Mouse (Mus musculus) stomach, embryonic 15.5 days (tissue): ENCODE data around the gene Als2. TPM values are rescaled to one million over a fixed set of nuclear protein-coding genes. Genes with fewer than 3 reads are reported as not detected.

Source experiments
- ATAC-seq: fragments of 200-750 bp; cut with Nextera tagmentation; 2 replicates; pipeline ENCODE4 v1.8.0; 2017; ENCODE audit warnings: low read depth, moderate number of reproducible peaks, moderate TSS enrichment; ENCODE audit not compliant: insufficient read depth, low FRiP score
- H3K27ac ChIP-seq: fragments of 300-500 bp; sonication (generic); 2 replicates; pipeline ENCODE4 v1.5.1; 2015; ENCODE audit warnings: mild to moderate bottlenecking, inconsistent platforms
- H3K27me3 ChIP-seq: fragments of 300-500 bp; sonication (generic); replicated peaks from 2 replicates; pipeline ENCODE4 v1.6.1; 2015; ENCODE audit warnings: inconsistent platforms
- H3K36me3 ChIP-seq: fragments of 300-500 bp; sonication (generic); 2 replicates; pipeline ENCODE4 v1.6.1; 2015; ENCODE audit warnings: inconsistent platforms
- H3K4me1 ChIP-seq: fragments of 300-500 bp; sonication (generic); 2 replicates; pipeline ENCODE4 v1.6.1; 2015; ENCODE audit warnings: inconsistent platforms
- H3K4me2 ChIP-seq: fragments of 300-500 bp; sonication (generic); 2 replicates; pipeline ENCODE4 v1.6.1; 2015; ENCODE audit warnings: mild to moderate bottlenecking, inconsistent platforms
- H3K4me3 ChIP-seq: fragments of 300-500 bp; sonication (generic); replicated peaks from 2 replicates; pipeline ENCODE4 v1.5.1; 2015; ENCODE audit warnings: inconsistent platforms
- H3K9ac ChIP-seq: fragments of 300-500 bp; sonication (generic); 2 replicates; pipeline ENCODE4 v1.6.1; 2015; ENCODE audit warnings: inconsistent platforms
- H3K9me3 ChIP-seq: fragments of 300-500 bp; sonication (generic); 2 replicates; pipeline ENCODE4 v1.6.1; 2016; ENCODE audit warnings: inconsistent platforms
- WGBS: fragments of 180-500 bp; shearing (Covaris S2); methylation state at CpG from one replicate; pipeline ENCODE4 v1.1.7; 2015; 5-methylcytosine and 5-hydroxymethylcytosine counted together
- polyA plus RNA-seq: library from polyadenylated mRNA; unstranded; fragments of >200 nt; fragmentation: Nextera tagmentation; extraction: Ambion mirVana; gene quantifications from 2 replicates; pipeline ENCODE4 v1.2.1, GENCODE M21; 2015

Als2 gene
- polyA plus RNA-seq, 1 experiment from 2014 or later = 7.2 TPM

GRCm38 (mm10) chr1:59174514-59175373 is 62.3 kb downstream of the Als2 start:
- Histone ChIP-seq H3K36me3 (peaks cover 13% of the 10 kb centered on the region), H3K9me3 (no peaks in the 10 kb centered on the region), H3K4me1 (no peaks in the 10 kb centered on the region), H3K27ac (no peak overlapping the region), H3K4me2 (no peak overlapping the region), H3K9ac (no peak overlapping the region), H3K27me3 (no peaks in the 10 kb centered on the region), H3K4me3 (no peak overlapping the region)
- ATAC-seq = no peak
- WGBS = 54% methylated on average over 10 of the region's 10 CpGs

- WGBS = 73% methylated on average over 5 of the region's 5 CpGs
- no peaks in the 10 kb centered on the region for H3K9me3 ChIP-seq
Measured at GRCm38 (mm10) chr1:59173023-59173422, 64.0 kb downstream of the Als2 start.

GRCm38 (mm10) chr1:59171875-59172274 is 65.2 kb downstream of the Als2 start:
- Histone ChIP-seq H3K36me3 (peaks cover 13% of the 10 kb centered on the region), H3K4me3 (no peak overlapping the region), H3K27me3 (no peaks in the 10 kb centered on the region), H3K4me2 (no peak overlapping the region), H3K9ac (no peak overlapping the region), H3K9me3 (no peaks in the 10 kb centered on the region), H3K4me1 (no peaks in the 10 kb centered on the region), H3K27ac (no peak overlapping the region)
- no peak for ATAC-seq
- WGBS = 52% methylated on average over 5 of the region's 5 CpGs

More at GRCm38 (mm10) chr1:59173023-59173422, 64.0 kb downstream of the Als2 start:
- Histone ChIP-seq H3K36me3 (peaks cover 13% of the 10 kb centered on the region), H3K9ac (no peak overlapping the region), H3K4me2 (no peak overlapping the region), H3K4me1 (no peaks in the 10 kb centered on the region), H3K27ac (no peak overlapping the region), H3K4me3 (no peak overlapping the region), H3K27me3 (no peaks in the 10 kb centered on the region)
- no peak for ATAC-seq

DNA sequence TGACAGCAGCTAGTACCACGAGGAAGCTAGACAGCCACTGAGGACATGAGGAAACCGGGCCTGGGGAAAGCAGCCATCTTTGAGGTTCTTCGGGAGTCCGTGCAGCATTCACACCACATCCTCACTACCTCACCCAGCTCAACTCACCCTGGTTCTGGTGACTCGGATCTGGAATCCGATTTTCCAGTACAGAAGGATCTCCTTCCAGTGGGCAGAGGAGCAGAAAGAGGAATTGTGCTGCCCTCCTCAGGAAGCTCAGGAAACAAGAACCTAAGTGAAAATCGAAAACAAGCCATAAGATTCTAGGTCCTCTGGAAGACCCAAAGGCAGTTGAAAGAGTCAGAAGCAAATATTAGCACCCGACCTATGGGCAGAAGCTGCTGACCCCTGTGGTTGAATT is 66.7 kb downstream of the Als2 start:
- no peak for ATAC-seq
- Histone ChIP-seq H3K9ac (no peak overlapping the region), H3K4me3 (no peak overlapping the region), H3K27me3 (no peaks in the 10 kb centered on the region), H3K36me3 (peaks cover 17% of the 10 kb centered on the region), H3K4me2 (no peak overlapping the region), H3K27ac (no peak overlapping the region), H3K4me1 (no peaks in the 10 kb centered on the region), H3K9me3 (no peaks in the 10 kb centered on the region)
- 80% methylated on average over 8 of the region's 8 CpGs for WGBS

- no peak for ATAC-seq
- no peak overlapping the region for H3K9ac ChIP-seq
- no peaks in the 10 kb centered on the region for H3K27me3 ChIP-seq
- H3K4me1 ChIP-seq = no peaks in the 10 kb centered on the region
- H3K4me3 ChIP-seq = no peak overlapping the region
- H3K27ac ChIP-seq = no peak overlapping the region
- no peaks in the 10 kb centered on the region for H3K9me3 ChIP-seq
- peaks cover 15% of the 10 kb centered on the region for H3K36me3 ChIP-seq
- H3K4me2 ChIP-seq = no peak overlapping the region
- whole genome bisulfite sequencing = 80% methylated on average over 6 of the region's 6 CpGs
Measured at GRCm38 (mm10) chr1:59169586-59169985, 67.4 kb downstream of the Als2 start.

DNA sequence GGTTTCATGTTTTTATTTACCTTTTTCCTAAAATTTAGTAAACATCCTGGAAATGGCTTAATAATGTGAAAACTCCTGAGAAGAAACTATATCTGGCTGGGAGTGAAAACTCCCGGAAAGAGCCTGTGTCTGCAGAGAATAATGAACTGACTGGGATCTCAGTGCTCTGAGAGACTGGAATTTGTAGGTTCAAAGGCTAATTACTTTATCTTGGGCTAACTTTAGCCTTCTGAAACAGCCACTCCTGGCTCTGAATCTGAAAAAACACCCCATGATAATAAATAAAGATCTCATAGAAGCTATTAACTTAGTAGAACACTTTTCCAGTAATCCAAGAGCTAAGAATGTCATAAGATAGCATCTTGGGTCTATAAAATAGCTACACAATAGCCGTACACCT is 68.5 kb downstream of the Als2 start:
- ATAC-seq = no peak

GRCm38 (mm10) chr1:59167654-59168425 is 69.2 kb downstream of the Als2 start:
- no peak for ATAC-seq

More for the DNA sequence above, 68.5 kb downstream of the Als2 start:
- no peaks in the 10 kb centered on the region for H3K4me1 ChIP-seq
- no peak overlapping the region for H3K27ac ChIP-seq
- H3K4me3 ChIP-seq = no peak overlapping the region
- 60% methylated on average over 2 of the region's 2 CpGs for WGBS
- H3K27me3 ChIP-seq = no peaks in the 10 kb centered on the region
- no peak overlapping the region for H3K4me2 ChIP-seq
- H3K36me3 ChIP-seq = peaks cover 15% of the 10 kb centered on the region
- H3K9ac ChIP-seq = no peak overlapping the region
- H3K9me3 ChIP-seq = no peaks in the 10 kb centered on the region

GRCm38 (mm10) chr1:59166232-59166905 is 70.7 kb downstream of the Als2 start:
- Histone ChIP-seq H3K9me3 (no peaks in the 10 kb centered on the region), H3K36me3 (peaks cover 10% of the 10 kb centered on the region), H3K27me3 (no peaks in the 10 kb centered on the region), H3K27ac (no peak overlapping the region), H3K4me1 (no peaks in the 10 kb centered on the region), H3K4me3 (no peak overlapping the region), H3K4me2 (no peak overlapping the region), H3K9ac (no peak overlapping the region)
- 85% methylated on average over 9 of the region's 9 CpGs for WGBS
- ATAC-seq = no peak

More at GRCm38 (mm10) chr1:59167654-59168425, 69.2 kb downstream of the Als2 start:
- Histone ChIP-seq H3K27me3 (no peaks in the 10 kb centered on the region), H3K9me3 (no peaks in the 10 kb centered on the region), H3K27ac (no peak overlapping the region), H3K4me2 (no peak overlapping the region), H3K36me3 (peaks cover 10% of the 10 kb centered on the region), H3K9ac (no peak overlapping the region), H3K4me3 (no peak overlapping the region), H3K4me1 (no peaks in the 10 kb centered on the region)
- 69% methylated on average over 4 of the region's 4 CpGs for WGBS

DNA sequence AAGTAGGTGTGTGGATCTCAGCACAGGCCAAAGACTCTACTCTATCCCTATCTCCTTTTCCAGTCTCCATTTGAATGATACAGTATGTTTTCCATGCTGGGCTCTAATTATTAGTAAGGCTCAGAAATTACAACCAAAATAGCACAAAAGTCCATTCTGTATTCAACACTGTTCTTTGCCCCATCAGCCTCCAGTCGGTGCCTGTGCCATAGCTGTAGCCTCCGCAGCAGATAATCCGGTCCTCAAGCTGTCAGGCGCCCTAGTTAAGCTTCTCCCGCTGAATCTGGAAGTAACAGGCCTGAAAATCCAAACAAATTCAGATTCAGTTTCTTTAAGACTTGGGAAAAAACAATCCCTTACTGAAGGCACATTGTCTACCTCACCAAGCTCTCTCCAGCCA is 73.1 kb downstream of the Als2 start:
- no peak overlapping the region for H3K4me3 ChIP-seq

GRCm38 (mm10) chr1:59163030-59163461 is 74.0 kb downstream of the Als2 start, which contains the start of gene Mpp4:
Gene Mpp4 (minus strand): TSS chr1:59163389.
- 65% methylated on average over 12 of the region's 12 CpGs for WGBS
- Histone ChIP-seq H3K4me3 (no peak within 1 kb of the TSS), H3K9ac (no peak within 1 kb of the TSS), H3K4me2 (no peak within 1 kb of the TSS), H3K36me3 (peaks cover 10% of the 10 kb centered on the region; the same call in 1 of the 2 replicates), H3K9me3 (no peaks in the 10 kb centered on the region), H3K27me3 (no peaks in the 10 kb centered on the region), H3K27ac (no peak within 1 kb of the TSS), H3K4me1 (no peaks in the 10 kb centered on the region)
- no peak for ATAC-seq

More for the DNA sequence above, 73.1 kb downstream of the Als2 start:
- no peak for ATAC-seq
- no peaks in the 10 kb centered on the region for H3K9me3 ChIP-seq
- 69% methylated on average over 5 of the region's 5 CpGs for WGBS
- no peaks in the 10 kb centered on the region for H3K4me1 ChIP-seq
- no peak overlapping the region for H3K9ac ChIP-seq
- no peaks in the 10 kb centered on the region for H3K27me3 ChIP-seq
- H3K36me3 ChIP-seq = peaks cover 10% of the 10 kb centered on the region; the same call in 1 of the 2 replicates
- H3K4me2 ChIP-seq = no peak overlapping the region
- no peak overlapping the region for H3K27ac ChIP-seq

DNA sequence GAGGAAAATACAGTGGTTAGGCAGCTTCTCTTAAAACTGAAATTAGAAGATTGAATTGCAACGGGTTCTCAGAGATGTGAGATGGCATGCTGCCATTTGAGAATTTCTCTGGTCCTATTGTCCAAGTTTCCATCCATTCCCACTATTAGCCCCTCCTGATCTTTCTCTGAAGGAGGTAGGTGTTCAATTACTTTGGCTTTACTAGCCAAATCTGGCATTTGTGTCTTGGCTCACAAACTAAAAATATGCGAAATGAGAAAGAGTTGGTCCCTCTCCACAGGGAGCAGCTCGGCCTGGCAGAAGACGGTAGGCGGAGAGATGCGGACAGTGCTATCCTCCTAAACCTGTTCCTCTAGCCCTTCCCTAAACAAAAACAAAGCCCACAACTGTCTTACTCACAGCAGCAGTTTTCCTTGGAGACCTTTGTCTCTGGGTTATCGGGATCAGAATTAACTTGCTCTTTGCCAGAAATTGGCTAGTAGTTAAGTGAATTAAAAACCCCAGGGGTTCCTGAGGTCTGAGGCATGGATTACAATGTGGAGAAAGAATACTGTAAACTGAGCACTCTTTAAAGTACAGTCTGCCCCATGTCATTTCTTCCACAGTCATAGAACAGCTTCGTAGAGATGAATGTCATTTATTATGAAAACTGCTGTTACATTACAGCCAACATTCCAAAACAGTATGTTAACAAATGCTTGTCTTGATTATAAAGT is 74.6 kb downstream of the Als2 start:
- H3K4me2 ChIP-seq = no peak overlapping the region
- H3K27ac ChIP-seq = no peak overlapping the region
- H3K4me3 ChIP-seq = no peak overlapping the region
- no peak overlapping the region for H3K9ac ChIP-seq
- no peaks in the 10 kb centered on the region for H3K27me3 ChIP-seq
- no peaks in the 10 kb centered on the region for H3K9me3 ChIP-seq
- ATAC-seq = no peak
- H3K36me3 ChIP-seq = peaks cover 9% of the 10 kb centered on the region; the same call in 1 of the 2 replicates
- H3K4me1 ChIP-seq = no peaks in the 10 kb centered on the region
- WGBS = 76% methylated on average over 8 of the region's 8 CpGs
